Mouse (Mus musculus) kidney, postnatal 0 days (tissue): Measurements from ENCODE around the gene Msmp. TPM values are rescaled to one million over a fixed set of nuclear protein-coding genes. Genes with fewer than 3 reads are reported as not detected.
"Not testable (repeated sequence)": the region's sequence is repeated elsewhere in the genome, so short reads cannot be mapped to it uniquely, and the experiment has no call there.

Experiments
- ATAC-seq: fragments of 200-750 bp; cut with Nextera tagmentation; replicated peaks from 2 replicates; pipeline ENCODE4 v1.8.0; 2017; ENCODE audit warnings: low read depth, moderate number of reproducible peaks, moderate TSS enrichment, moderate library complexity; ENCODE audit not compliant: low FRiP score
- DNase-seq: peaks from one replicate; pipeline ENCODE4 v3.0.0-alpha.2; 2016; ENCODE audit warnings: low spot score
- H3K27ac ChIP-seq: fragments of 300-500 bp; sonication (generic); 2 replicates; pipeline ENCODE4 v1.5.1; 2014; ENCODE audit warnings: mild to moderate bottlenecking
- H3K27me3 ChIP-seq: fragments of 300-500 bp; sonication (generic); 2 replicates; pipeline ENCODE4 v1.6.1; 2014; ENCODE audit warnings: low read length, mixed read lengths; ENCODE audit not compliant: insufficient read depth
- H3K36me3 ChIP-seq: fragments of 300-500 bp; sonication (generic); 2 replicates; pipeline ENCODE4 v1.6.1; 2014; ENCODE audit warnings: low read length, mixed read lengths; ENCODE audit not compliant: insufficient read depth
- H3K4me1 ChIP-seq: fragments of 300-500 bp; sonication (generic); replicated peaks from 2 replicates; pipeline ENCODE4 v1.6.1; 2014; ENCODE audit warnings: antibody characterized with exemption, low read length, mixed read lengths; ENCODE audit not compliant: insufficient read depth
- H3K4me2 ChIP-seq: fragments of 300-500 bp; sonication (generic); 2 replicates; pipeline ENCODE4 v1.6.1; 2014; ENCODE audit warnings: mild to moderate bottlenecking, low read length, moderate library complexity, mixed read lengths
- H3K4me3 ChIP-seq: fragments of 300-500 bp; sonication (generic); replicated peaks from 2 replicates; pipeline ENCODE4 v1.5.1; 2014; ENCODE audit warnings: low read depth, low read length
- H3K9ac ChIP-seq: fragments of 300-500 bp; sonication (generic); 2 replicates; pipeline ENCODE4 v1.6.1; 2014; ENCODE audit warnings: low read depth, low read length
- H3K9me3 ChIP-seq: fragments of 300-500 bp; sonication (generic); replicated peaks from 2 replicates; pipeline ENCODE4 v1.6.1; 2016; ENCODE audit warnings: low read length, inconsistent platforms, mixed read lengths
- CTCF ChIP-seq: IDR thresholded peaks from 2 replicates; pipeline ENCODE4 v1.5.1; 2016; ENCODE audit warnings: antibody characterized with exemption, low read depth, mild to moderate bottlenecking, moderate library complexity
- WGBS: fragments of 180-500 bp; shearing (Covaris S2); extraction: QIAGEN DNeasy Blood & Tissue Kit; methylation state at CpG from one replicate; pipeline ENCODE4 v1.1.7; 2014; 5-methylcytosine and 5-hydroxymethylcytosine counted together
- polyA plus RNA-seq: library from polyadenylated mRNA; unstranded; fragments of >200 nt; fragmentation: Nextera tagmentation; extraction: Ambion mirVana; gene quantifications from 2 replicates; pipeline ENCODE4 v1.2.1, GENCODE M21; 2015

Gene Msmp
- polyA plus RNA-seq, 1 experiment from 2014 or later: 2.0 TPM

GRCm38 (mm10) chr4:43551854-43552253 lies 32.4 kb downstream of the Msmp start:
- H3K27me3 ChIP-seq, H3K27ac ChIP-seq, H3K4me3 ChIP-seq, H3K4me1 ChIP-seq, H3K4me2 ChIP-seq, DNase-seq, ATAC-seq, H3K9me3 ChIP-seq, H3K9ac ChIP-seq: not testable (repeated sequence)
- H3K36me3 ChIP-seq: peaks cover 91% of the 10 kb centered on the region
- WGBS: 87% methylated on average over 6 of the region's 6 CpGs
- peak; percentile 37; the same call in 1 of the 2 replicates for TF ChIP-seq CTCF

- no peak overlapping the region for H3K27ac ChIP-seq
- H3K9ac ChIP-seq: no peak overlapping the region
- ATAC-seq (no peak), DNase-seq (no peak)
- 87% methylated on average over 12 of the region's 12 CpGs for WGBS
- H3K27me3 ChIP-seq: no peaks in the 10 kb centered on the region
- H3K4me3 ChIP-seq: no peak overlapping the region
- peaks cover 93% of the 10 kb centered on the region for H3K36me3 ChIP-seq
- no peak overlapping the region for H3K4me2 ChIP-seq
- H3K4me1 ChIP-seq: no peaks in the 10 kb centered on the region
- no peaks in the 10 kb centered on the region for H3K9me3 ChIP-seq
- TF ChIP-seq CTCF: no peak
Measured at GRCm38 (mm10) chr4:43549055-43549454, 35.2 kb downstream of the Msmp start.

GRCm38 (mm10) chr4:43547160-43547559 lies 37.1 kb downstream of the Msmp start:
- Histone ChIP-seq H3K27me3 (no peaks in the 10 kb centered on the region), H3K4me2 (no peak overlapping the region), H3K27ac (no peak overlapping the region), H3K9me3 (no peaks in the 10 kb centered on the region), H3K4me3 (no peak overlapping the region), H3K4me1 (no peaks in the 10 kb centered on the region), H3K36me3 (peaks cover 93% of the 10 kb centered on the region), H3K9ac (no peak overlapping the region)
- DNase-seq (no peak), ATAC-seq (no peak)
- 96% methylated on average over 8 of the region's 8 CpGs for WGBS
- no peak for TF ChIP-seq CTCF

- no peak for ATAC-seq
Measured at GRCm38 (mm10) chr4:43546375-43547047, 37.8 kb downstream of the Msmp start.

GRCm38 (mm10) chr4:43542044-43542443 lies 42.2 kb downstream of the Msmp start:
- Histone ChIP-seq H3K36me3 (peaks cover 96% of the 10 kb centered on the region), H3K9me3 (no peaks in the 10 kb centered on the region), H3K9ac (no peak overlapping the region), H3K4me2 (no peak overlapping the region), H3K4me3 (no peak overlapping the region), H3K27me3 (no peaks in the 10 kb centered on the region), H3K27ac (no peak overlapping the region), H3K4me1 (no peaks in the 10 kb centered on the region)
- 46% methylated on average over 3 of the region's 3 CpGs for WGBS
- ATAC-seq: no peak
- peak; percentile 56 for DNase-seq
- TF ChIP-seq CTCF: no peak

More at GRCm38 (mm10) chr4:43546375-43547047, 37.8 kb downstream of the Msmp start:
- Histone ChIP-seq H3K4me2 (no peak overlapping the region), H3K9me3 (no peaks in the 10 kb centered on the region), H3K27me3 (no peaks in the 10 kb centered on the region), H3K36me3 (peaks cover 98% of the 10 kb centered on the region), H3K9ac (no peak overlapping the region), H3K4me3 (no peak overlapping the region), H3K27ac (no peak overlapping the region), H3K4me1 (no peaks in the 10 kb centered on the region)
- TF ChIP-seq CTCF: no peak
- no peak for DNase-seq
- WGBS: 92% methylated on average over 12 of the region's 12 CpGs

GRCm38 (mm10) chr4:43536031-43536430 lies 48.3 kb downstream of the Msmp start:
- DNase-seq: no peak
- Histone ChIP-seq H3K9ac (no peak overlapping the region), H3K4me1 (no peaks in the 10 kb centered on the region), H3K9me3 (no peaks in the 10 kb centered on the region), H3K27me3 (no peaks in the 10 kb centered on the region), H3K36me3 (peaks cover 94% of the 10 kb centered on the region), H3K4me3 (no peak overlapping the region), H3K27ac (no peak overlapping the region), H3K4me2 (no peak overlapping the region)
- 90% methylated on average over 9 of the region's 9 CpGs for WGBS
- no peak for TF ChIP-seq CTCF
- no peak for ATAC-seq

- Histone ChIP-seq H3K27ac (no peak overlapping the region), H3K36me3 (peaks cover 96% of the 10 kb centered on the region), H3K4me3 (no peak overlapping the region), H3K27me3 (no peaks in the 10 kb centered on the region), H3K4me2 (no peak overlapping the region), H3K9me3 (no peaks in the 10 kb centered on the region), H3K4me1 (no peaks in the 10 kb centered on the region), H3K9ac (no peak overlapping the region)
- no peak for TF ChIP-seq CTCF
- DNase-seq (no peak), ATAC-seq (no peak)
- WGBS: 92% methylated on average over 8 of the region's 8 CpGs
Measured at GRCm38 (mm10) chr4:43535628-43536027, 48.7 kb downstream of the Msmp start.
